Mouse (Mus musculus) stomach, embryonic 14.5 days (tissue): ENCODE measurements around the gene Bin2. TPM values are rescaled to one million over a fixed set of nuclear protein-coding genes. Genes with fewer than 3 reads are reported as not detected.

Experiments used
- ATAC-seq: fragments of 200-750 bp; cut with Nextera tagmentation; 2 replicates; pipeline ENCODE4 v1.8.0; 2017; ENCODE audit warnings: low read depth, moderate TSS enrichment; ENCODE audit not compliant: insufficient number of reproducible peaks, insufficient read depth, low FRiP score
- H3K27ac ChIP-seq: fragments of 300-500 bp; sonication (generic); 2 replicates; pipeline ENCODE4 v1.5.1; 2014; ENCODE audit warnings: mild to moderate bottlenecking, low read length, moderate library complexity, mixed read lengths
- H3K27me3 ChIP-seq: fragments of 300-500 bp; sonication (generic); 2 replicates; pipeline ENCODE4 v1.6.1; 2014; ENCODE audit warnings: low read length, control low read depth, mixed read lengths; ENCODE audit not compliant: control insufficient read depth, insufficient read depth
- H3K36me3 ChIP-seq: fragments of 300-500 bp; sonication (generic); 2 replicates; pipeline ENCODE4 v1.6.1; 2014; ENCODE audit warnings: mild to moderate bottlenecking, control low read depth, low read length, moderate library complexity, mixed read lengths; ENCODE audit not compliant: control insufficient read depth, insufficient read depth
- H3K4me1 ChIP-seq: fragments of 300-500 bp; sonication (generic); 2 replicates; pipeline ENCODE4 v1.6.1; 2014; ENCODE audit warnings: low read length, control low read depth, mixed read lengths; ENCODE audit not compliant: control insufficient read depth, insufficient read depth
- H3K4me2 ChIP-seq: fragments of 300-500 bp; sonication (generic); replicated peaks from 2 replicates; pipeline ENCODE4 v1.6.1; 2014; ENCODE audit warnings: low read depth, low read length, control low read depth
- H3K4me3 ChIP-seq: fragments of 300-500 bp; sonication (generic); 2 replicates; pipeline ENCODE4 v1.5.1; 2014; ENCODE audit warnings: low read depth, low read length, control low read depth
- H3K9ac ChIP-seq: fragments of 300-500 bp; sonication (generic); replicated peaks from 2 replicates; pipeline ENCODE4 v1.6.1; 2014; ENCODE audit warnings: low read depth, mild to moderate bottlenecking, control low read depth, low read length, moderate library complexity, mixed read lengths
- H3K9me3 ChIP-seq: fragments of 300-500 bp; sonication (generic); 2 replicates; pipeline ENCODE4 v1.6.1; 2016; ENCODE audit warnings: low read depth, low read length, control low read depth; ENCODE audit not compliant: control insufficient read depth
- WGBS: fragments of 180-500 bp; shearing (Covaris S2); extraction: QIAGEN DNeasy Blood & Tissue Kit; methylation state at CpG from one replicate; pipeline ENCODE4 v1.1.7; 2014; 5-methylcytosine and 5-hydroxymethylcytosine counted together
- polyA plus RNA-seq: library from polyadenylated mRNA; unstranded; fragments of >200 nt; fragmentation: Nextera tagmentation; extraction: Ambion mirVana; gene quantifications from 2 replicates; pipeline ENCODE4 v1.2.1, GENCODE M21; 2014

The Bin2 gene
- polyA plus RNA-seq, 1 experiment from 2014 or later = 6.6 TPM

- no peak overlapping the region for H3K9ac ChIP-seq
- no peak overlapping the region for H3K4me2 ChIP-seq
- no peaks in the 10 kb centered on the region for H3K4me1 ChIP-seq
- H3K36me3 ChIP-seq = no peaks in the 10 kb centered on the region
- no peak overlapping the region for H3K4me3 ChIP-seq
- WGBS = 86% methylated on average over 9 of the region's 9 CpGs
- ATAC-seq = no peak
- no peaks in the 10 kb centered on the region for H3K9me3 ChIP-seq
- no peak overlapping the region for H3K27ac ChIP-seq
- no peaks in the 10 kb centered on the region for H3K27me3 ChIP-seq
These were observed 9.0 kb downstream of the Bin2 start for GRCm38 (mm10) chr15:100660306-100660705.

- H3K4me3 ChIP-seq = no peak overlapping the region
- no peak overlapping the region for H3K9ac ChIP-seq
- no peak overlapping the region for H3K27ac ChIP-seq
- H3K4me1 ChIP-seq = no peaks in the 10 kb centered on the region
- H3K36me3 ChIP-seq = no peaks in the 10 kb centered on the region
- H3K27me3 ChIP-seq = no peaks in the 10 kb centered on the region
- WGBS = 83% methylated on average over 5 of the region's 5 CpGs
- no peak overlapping the region for H3K4me2 ChIP-seq
- H3K9me3 ChIP-seq = no peaks in the 10 kb centered on the region
- no peak for ATAC-seq
These were observed 14.2 kb downstream of the Bin2 start for GRCm38 (mm10) chr15:100655201-100655600.

- no peak overlapping the region for H3K4me3 ChIP-seq
- 83% methylated on average over 1 of the region's 1 CpGs for WGBS
- no peak overlapping the region for H3K9ac ChIP-seq
- no peaks in the 10 kb centered on the region for H3K36me3 ChIP-seq
- no peak overlapping the region for H3K4me2 ChIP-seq
- no peak overlapping the region for H3K27ac ChIP-seq
- H3K4me1 ChIP-seq = no peaks in the 10 kb centered on the region
- no peaks in the 10 kb centered on the region for H3K27me3 ChIP-seq
- H3K9me3 ChIP-seq = no peaks in the 10 kb centered on the region
- ATAC-seq = no peak
These were observed 15.1 kb downstream of the Bin2 start for GRCm38 (mm10) chr15:100654271-100654670.

- Histone ChIP-seq H3K27me3 (no peaks in the 10 kb centered on the region), H3K27ac (no peak overlapping the region), H3K4me1 (no peaks in the 10 kb centered on the region), H3K9ac (no peak overlapping the region), H3K4me3 (no peak overlapping the region), H3K4me2 (no peak overlapping the region), H3K36me3 (no peaks in the 10 kb centered on the region), H3K9me3 (no peaks in the 10 kb centered on the region)
- WGBS = 67% methylated on average over 9 of the region's 9 CpGs
- ATAC-seq = no peak
These were observed 17.7 kb downstream of the Bin2 start for GRCm38 (mm10) chr15:100651610-100652009.

- 82% methylated on average over 10 of the region's 10 CpGs for WGBS
- no peaks in the 10 kb centered on the region for H3K36me3 ChIP-seq
- no peaks in the 10 kb centered on the region for H3K4me1 ChIP-seq
- H3K4me3 ChIP-seq = no peak overlapping the region
- H3K27ac ChIP-seq = no peak overlapping the region
- H3K27me3 ChIP-seq = no peaks in the 10 kb centered on the region
- no peak overlapping the region for H3K4me2 ChIP-seq
- H3K9me3 ChIP-seq = no peaks in the 10 kb centered on the region
- ATAC-seq = no peak
- no peak overlapping the region for H3K9ac ChIP-seq
These were observed 19.2 kb downstream of the Bin2 start for GRCm38 (mm10) chr15:100650111-100650510.

- Histone ChIP-seq H3K4me3 (no peak overlapping the region), H3K9ac (no peak overlapping the region), H3K9me3 (no peaks in the 10 kb centered on the region), H3K4me2 (no peak overlapping the region), H3K4me1 (no peaks in the 10 kb centered on the region), H3K36me3 (no peaks in the 10 kb centered on the region), H3K27ac (no peak overlapping the region), H3K27me3 (no peaks in the 10 kb centered on the region)
- WGBS = 79% methylated on average over 6 of the region's 6 CpGs
- no peak for ATAC-seq
These were observed 23.2 kb downstream of the Bin2 start for GRCm38 (mm10) chr15:100646161-100646560.

- H3K4me1 ChIP-seq = no peaks in the 10 kb centered on the region
- no peaks in the 10 kb centered on the region for H3K36me3 ChIP-seq
- WGBS = 91% methylated on average over 7 of the region's 7 CpGs
- no peak overlapping the region for H3K27ac ChIP-seq
- no peak for ATAC-seq
- peaks cover 6% of the 10 kb centered on the region; the same call in 1 of the 2 replicates for H3K27me3 ChIP-seq
- no peak overlapping the region for H3K4me3 ChIP-seq
- H3K9ac ChIP-seq = no peak overlapping the region
- H3K4me2 ChIP-seq = no peak overlapping the region
- no peaks in the 10 kb centered on the region for H3K9me3 ChIP-seq
These were observed 26.9 kb downstream of the Bin2 start for GRCm38 (mm10) chr15:100642451-100642850.

GRCm38 (mm10) chr15:100641226-100641810 lies 28.0 kb downstream of the Bin2 start:
- H3K4me3 ChIP-seq = no peak overlapping the region
- no peak for ATAC-seq
- H3K27ac ChIP-seq = no peak overlapping the region
- H3K36me3 ChIP-seq = no peaks in the 10 kb centered on the region
- H3K9ac ChIP-seq = no peak overlapping the region
- H3K4me1 ChIP-seq = no peaks in the 10 kb centered on the region
- peaks cover 6% of the 10 kb centered on the region; the same call in 1 of the 2 replicates for H3K27me3 ChIP-seq
- no peaks in the 10 kb centered on the region for H3K9me3 ChIP-seq
- no peak overlapping the region for H3K4me2 ChIP-seq
- WGBS = 70% methylated on average over 15 of the region's 16 CpGs
